In genomic region chr6:24470135-24470534, GRCm38 (mm10) we compare ENCODE assay signal across 29 mouse cellular contexts. TPM values are rescaled to one million over a fixed set of nuclear protein-coding genes. Genes with fewer than 3 reads are reported as not detected.
DNase-seq lines count a peak whose midpoint lies in the region; ATAC-seq lines count a peak whose summit lies in the region.
"Had no signal": no experiment of that assay in that cellular context is flagged by ENCODE, and none has a peak within 500 bp of the region (broad histone marks: within the 10 kb centered on the region; RNA-seq: fewer than 3 reads in every experiment).

No protein-coding gene starts in this region.

- ATAC-seq in forebrain, embryonic 14.5 days, result no peak
- no peak for ATAC-seq in forebrain, embryonic 11.5 days (replicated peaks; ENCODE audit: low FRiP score)
- peak; percentile 36; the same call in 1 of the 2 replicates for ATAC-seq in midbrain, embryonic 16.5 days
- ATAC-seq in neural tube, embryonic 15.5 days (ENCODE audit: low FRiP score), result no peak
- ATAC-seq: intestine, postnatal 0 days had no signal

- H3K4me3 ChIP-seq in forebrain, embryonic 14.5 days (ENCODE audit: low read depth, low read length), result no peak overlapping the region
- H3K4me3 ChIP-seq in forebrain, embryonic 11.5 days (ENCODE audit: low read depth, low read length), result no peak overlapping the region
- H3K4me3 ChIP-seq in midbrain, embryonic 16.5 days (ENCODE audit: low read depth, low read length), result no peak overlapping the region
- no peak overlapping the region for H3K4me3 ChIP-seq in midbrain, embryonic 10.5 days
- H3K4me3 ChIP-seq in neural tube, embryonic 15.5 days (replicated peaks), result no peak overlapping the region
- H3K4me3 ChIP-seq: embryonic facial prominence, embryonic 13.5 days; erythroblast, embryonic 14.5 days; heart, embryonic 12.5 days; hindbrain, embryonic 10.5 days; limb, embryonic 15.5 days; megakaryocyte, embryonic 14.5 days had no signal

- no peaks in the 10 kb centered on the region for H3K27me3 ChIP-seq in forebrain, embryonic 14.5 days (replicated peaks; ENCODE audit: control insufficient read depth, insufficient read depth, low read length)
- H3K27me3 ChIP-seq in forebrain, embryonic 11.5 days (ENCODE audit: control insufficient read depth, insufficient read depth, low read length), result no peaks in the 10 kb centered on the region
- no peaks in the 10 kb centered on the region for H3K27me3 ChIP-seq in midbrain, embryonic 16.5 days (ENCODE audit: control insufficient read depth, insufficient read depth, low read depth, low read length)
- H3K27me3 ChIP-seq in midbrain, embryonic 10.5 days (ENCODE audit: low read depth, poor library complexity, severe bottlenecking), result no peaks in the 10 kb centered on the region
- no peaks in the 10 kb centered on the region for H3K27me3 ChIP-seq in neural tube, embryonic 15.5 days (replicated peaks)
- H3K27me3 ChIP-seq: embryonic facial prominence, embryonic 13.5 days; heart, embryonic 12.5 days; limb, embryonic 15.5 days; megakaryocyte, embryonic 14.5 days had no signal

- H3K9me3 ChIP-seq in forebrain, embryonic 14.5 days (replicated peaks; ENCODE audit: control insufficient read depth, low read length), result no peaks in the 10 kb centered on the region
- H3K9me3 ChIP-seq in forebrain, embryonic 11.5 days (ENCODE audit: control insufficient read depth, low read length), result no peaks in the 10 kb centered on the region
- H3K9me3 ChIP-seq in midbrain, embryonic 16.5 days (replicated peaks; ENCODE audit: control insufficient read depth, low read length, poor library complexity, severe bottlenecking), result no peaks in the 10 kb centered on the region
- no peaks in the 10 kb centered on the region for H3K9me3 ChIP-seq in midbrain, embryonic 10.5 days (replicated peaks)
- H3K9me3 ChIP-seq in neural tube, embryonic 15.5 days (replicated peaks), result no peaks in the 10 kb centered on the region
- H3K9me3 ChIP-seq: embryonic facial prominence, embryonic 13.5 days; heart, embryonic 12.5 days; hindbrain, embryonic 10.5 days; limb, embryonic 15.5 days; megakaryocyte, embryonic 14.5 days had no signal

- no peak overlapping the region for H3K4me2 ChIP-seq in forebrain, embryonic 14.5 days (ENCODE audit: low read length)
- no peak overlapping the region for H3K4me2 ChIP-seq in forebrain, embryonic 11.5 days (ENCODE audit: low read depth, low read length, severe bottlenecking)
- no peak overlapping the region for H3K4me2 ChIP-seq in midbrain, embryonic 16.5 days (ENCODE audit: low read length)
- no peak overlapping the region for H3K4me2 ChIP-seq in neural tube, embryonic 15.5 days
- H3K4me2 ChIP-seq: embryonic facial prominence, embryonic 13.5 days; heart, embryonic 12.5 days; limb, embryonic 15.5 days; lung, embryonic 14.5 days had no signal

- H3K27ac ChIP-seq in forebrain, embryonic 14.5 days (ENCODE audit: low read depth, low read length), result peak overlapping the region; percentile 27; the same call in 1 of the 2 replicates
- H3K27ac ChIP-seq in forebrain, embryonic 11.5 days (ENCODE audit: low read depth, low read length), result no peak overlapping the region
- H3K27ac ChIP-seq in midbrain, embryonic 16.5 days (ENCODE audit: low read length), result no peak overlapping the region; the same call in 1 of the 2 replicates
- no peak overlapping the region for H3K27ac ChIP-seq in midbrain, embryonic 10.5 days (replicated peaks)
- H3K27ac ChIP-seq in neural tube, embryonic 15.5 days (replicated peaks), result no peak overlapping the region
- H3K27ac ChIP-seq: embryonic facial prominence, embryonic 13.5 days; hindbrain, embryonic 10.5 days; limb, embryonic 15.5 days; liver, embryonic 14.5 days had no signal

- H3K9ac ChIP-seq in forebrain, embryonic 14.5 days (ENCODE audit: low read length), result no peak overlapping the region
- no peak overlapping the region for H3K9ac ChIP-seq in forebrain, embryonic 11.5 days (ENCODE audit: low read length)
- no peak overlapping the region for H3K9ac ChIP-seq in midbrain, embryonic 16.5 days (ENCODE audit: low read depth, low read length)
- H3K9ac ChIP-seq in neural tube, embryonic 15.5 days (replicated peaks), result no peak overlapping the region
- H3K9ac ChIP-seq: embryonic facial prominence, embryonic 13.5 days; heart, embryonic 12.5 days; limb, embryonic 15.5 days; liver, embryonic 14.5 days; lung, embryonic 14.5 days had no signal

- WGBS in forebrain, embryonic 14.5 days, result 59% methylated on average over 2 of the region's 2 CpGs
- 73% methylated on average over 2 of the region's 2 CpGs for WGBS in forebrain, embryonic 11.5 days
- 59% methylated on average over 2 of the region's 2 CpGs for WGBS in midbrain, embryonic 16.5 days
- WGBS in midbrain, embryonic 10.5 days, result 82% methylated on average over 2 of the region's 2 CpGs
- 79% methylated on average over 2 of the region's 2 CpGs for WGBS in neural tube, embryonic 15.5 days

- H3K4me1 ChIP-seq in forebrain, embryonic 14.5 days (ENCODE audit: control insufficient read depth, insufficient read depth, low read length), result peaks cover 7% of the 10 kb centered on the region
- H3K4me1 ChIP-seq in forebrain, embryonic 11.5 days (replicated peaks; ENCODE audit: control insufficient read depth, insufficient read depth, low read length), result 0 out of 2 replicates have a peak, but pooled peaks cover 1% of the 10 kb centered on the region
- peaks cover 4% of the 10 kb centered on the region; the same call in 1 of the 2 replicates for H3K4me1 ChIP-seq in midbrain, embryonic 16.5 days (ENCODE audit: control insufficient read depth, insufficient read depth, low read length)
- H3K4me1 ChIP-seq in midbrain, embryonic 10.5 days, result peaks cover 16% of the 10 kb centered on the region
- peaks cover 3% of the 10 kb centered on the region; the same call in 1 of the 2 replicates for H3K4me1 ChIP-seq in neural tube, embryonic 15.5 days
- H3K4me1 ChIP-seq: embryonic facial prominence, embryonic 13.5 days; heart, embryonic 12.5 days; limb, embryonic 15.5 days; megakaryocyte, embryonic 14.5 days had no signal

- H3K36me3 ChIP-seq in forebrain, embryonic 14.5 days (ENCODE audit: control insufficient read depth, insufficient read depth, low read length), result no peaks in the 10 kb centered on the region
- H3K36me3 ChIP-seq in forebrain, embryonic 11.5 days (ENCODE audit: control insufficient read depth, insufficient read depth, low read length), result no peaks in the 10 kb centered on the region
- H3K36me3 ChIP-seq in midbrain, embryonic 16.5 days (ENCODE audit: control insufficient read depth, insufficient read depth, low read length), result no peaks in the 10 kb centered on the region
- no peaks in the 10 kb centered on the region for H3K36me3 ChIP-seq in midbrain, embryonic 10.5 days
- H3K36me3 ChIP-seq in neural tube, embryonic 15.5 days, result no peaks in the 10 kb centered on the region
- H3K36me3 ChIP-seq: embryonic facial prominence, embryonic 13.5 days; heart, embryonic 12.5 days; hindbrain, embryonic 10.5 days; limb, embryonic 15.5 days had no signal

- DNase-seq in forebrain, embryonic 14.5 days (ENCODE audit: low spot score), result peak; percentile 59
- no peak for DNase-seq in forebrain, embryonic 11.5 days (ENCODE audit: low spot score)
- DNase-seq in layer of hippocampus, adult 9-11 months, result peak; percentile 10
- DNase-seq in layer of hippocampus, postnatal 36 days, result no peak
- no peak for DNase-seq in midbrain, embryonic 10.5 days (ENCODE audit: low spot score)
- DNase-seq in cerebellum, postnatal 4 days (ENCODE audit: low spot score in 2 of 2), result no peak
- DNase-seq: adrenal gland, postnatal 25 days; cerebellum, adult 11-12 months; gastrocnemius, postnatal 25 days; heart, adult 18-20 months; heart, postnatal 10 days; kidney, postnatal 25 days; lung, embryonic 14.5 days; lung, postnatal 36 days; spleen, adult 18-20 months had no signal

RNA-seq across cellular contexts. Expression of gene Iqub, which starts 44.7 kb away (rescaled TPM):
- polyA plus RNA-seq in forebrain, embryonic 14.5 days (2014; fragmentation: Nextera tagmentation; extraction: Ambion mirVana), result 2.0 and 2.1 TPM in 2 replicates
- polyA plus RNA-seq in forebrain, embryonic 11.5 days (2014; fragmentation: Nextera tagmentation; extraction: Ambion mirVana), result 0.47 and 0.55 TPM in 2 replicates
- 1 to 10 TPM; 2.2 to 2.5 TPM for total RNA-seq in layer of hippocampus, postnatal 36 days (2021)
- polyA plus RNA-seq in midbrain, embryonic 16.5 days (2015; fragmentation: Nextera tagmentation; extraction: Ambion mirVana), result 1.9 TPM in 2 replicates
- 0.07 and 0.09 TPM in 2 replicates for polyA plus RNA-seq in midbrain, embryonic 10.5 days (2016; fragmentation: Nextera tagmentation; extraction: Ambion mirVana)
- polyA plus RNA-seq in neural tube, embryonic 15.5 days (2015; fragmentation: Nextera tagmentation; extraction: Ambion mirVana), result 1.3 TPM in 2 replicates
- polyA plus RNA-seq: erythroblast, embryonic 14.5 days; kidney, embryonic 14.5 days had no signal

RNA-seq across cellular contexts. Expression of gene Ndufa5, which starts 57.7 kb away (rescaled TPM):
- 308 and 346 TPM in 2 replicates for polyA plus RNA-seq in forebrain, embryonic 14.5 days (2014; fragmentation: Nextera tagmentation; extraction: Ambion mirVana)
- polyA plus RNA-seq in forebrain, embryonic 11.5 days (2014; fragmentation: Nextera tagmentation; extraction: Ambion mirVana), result 203 and 232 TPM in 2 replicates
- 100 to 1,000 TPM; 293 to 303 TPM for total RNA-seq in layer of hippocampus, postnatal 36 days (2021)
- 410 and 412 TPM in 2 replicates for polyA plus RNA-seq in midbrain, embryonic 16.5 days (2015; fragmentation: Nextera tagmentation; extraction: Ambion mirVana)
- 247 and 264 TPM in 2 replicates for polyA plus RNA-seq in midbrain, embryonic 10.5 days (2016; fragmentation: Nextera tagmentation; extraction: Ambion mirVana)
- 456 and 542 TPM in 2 replicates for polyA plus RNA-seq in neural tube, embryonic 15.5 days (2015; fragmentation: Nextera tagmentation; extraction: Ambion mirVana)

RNA-seq across cellular contexts. Expression of gene Asb15, which starts 57.8 kb away (rescaled TPM):
- 0.06 TPM in 1 of 2 replicates, not detected in the other for polyA plus RNA-seq in forebrain, embryonic 14.5 days (2014; fragmentation: Nextera tagmentation; extraction: Ambion mirVana)
- not detected in 2 replicates for polyA plus RNA-seq in forebrain, embryonic 11.5 days (2014; fragmentation: Nextera tagmentation; extraction: Ambion mirVana)
- total RNA-seq in layer of hippocampus, postnatal 36 days (2021), result not detected
- not detected in 2 replicates for polyA plus RNA-seq in midbrain, embryonic 16.5 days (2015; fragmentation: Nextera tagmentation; extraction: Ambion mirVana)
- polyA plus RNA-seq in midbrain, embryonic 10.5 days (2016; fragmentation: Nextera tagmentation; extraction: Ambion mirVana), result not detected in 2 replicates
- polyA plus RNA-seq in neural tube, embryonic 15.5 days (2015; fragmentation: Nextera tagmentation; extraction: Ambion mirVana), result not detected in 2 replicates
- total RNA-seq: adrenal gland, postnatal 25 days; layer of hippocampus, postnatal 10 days; left cerebral cortex, postnatal 25 days; monocyte, adult 5-6 weeks had no signal
- polyA plus RNA-seq: embryonic facial prominence, embryonic 13.5 days; erythroblast, embryonic 14.5 days; heart, embryonic 12.5 days; hindbrain, embryonic 10.5 days; intestine, postnatal 0 days; limb, embryonic 15.5 days had no signal

Comparison
In these comparisons a context has a peak if more than half of its experiments do, and no peak if none do; other contexts are left out.
1. DNase-seq: peak in forebrain, embryonic 14.5 days (single experiment) and layer of hippocampus, adult 9-11 months (single experiment); none in forebrain, embryonic 11.5 days (single experiment), layer of hippocampus, postnatal 36 days (0 of 2), midbrain, embryonic 10.5 days (single experiment) and cerebellum, postnatal 4 days (0 of 2).